Mouse (Mus musculus) MEL (cell line): ENCODE measurements around the gene Arhgap18. TPM values are rescaled to one million over a fixed set of nuclear protein-coding genes. Genes with fewer than 3 reads are reported as not detected.

Experiments used
- DNase-seq: peaks from one replicate; pipeline ENCODE4 v3.0.0; 2011; ENCODE audit warnings: low read depth, low spot score
- H3K27ac ChIP-seq: 2 replicates; pipeline ENCODE4 v1.5.1; 2012; ENCODE audit warnings: low read depth, mild to moderate bottlenecking, control low read depth, low read length, moderate library complexity; ENCODE audit not compliant: control insufficient read depth
- H3K27me3 ChIP-seq, 2 experiments: fragments of 150-350 bp in 1 of 2; sonication (generic) in 1 of 2; 2 replicates each; pipeline ENCODE4 v1.6.1; 2012; ENCODE audit warnings: low read length in 2 of 2, mild to moderate bottlenecking in 2 of 2, improper control_type of control experiment in 1 of 2, moderate library complexity in 1 of 2; ENCODE audit not compliant: insufficient read depth in 2 of 2, control insufficient read depth in 1 of 2
- H3K36me3 ChIP-seq, 2 experiments: 2 replicates each; pipeline ENCODE4 v1.6.1; 2012 to 2014; ENCODE audit warnings: low read length in 2 of 2, improper control_type of control experiment in 1 of 2, inconsistent platforms in 1 of 2, mild to moderate bottlenecking in 1 of 2; ENCODE audit not compliant: insufficient read depth in 2 of 2, control insufficient read depth in 1 of 2
- H3K4me1 ChIP-seq, 2 experiments: fragments of 150-350 bp in 1 of 2; sonication (generic) in 1 of 2; 2 replicates each; pipeline ENCODE4 v1.6.1; 2012; ENCODE audit warnings: low read length in 2 of 2, improper control_type of control experiment in 1 of 2, mild to moderate bottlenecking in 1 of 2; ENCODE audit not compliant: insufficient read depth in 2 of 2, control insufficient read depth in 1 of 2
- H3K4me3 ChIP-seq, 2 experiments: fragments of 150-350 bp in 1 of 2; sonication (generic) in 1 of 2; 2 replicates each; pipeline ENCODE4 v1.5.1; 2012; ENCODE audit warnings: low read depth in 2 of 2, low read length in 2 of 2, mild to moderate bottlenecking in 2 of 2, moderate library complexity in 2 of 2, control low read depth in 1 of 2, improper control_type of control experiment in 1 of 2; ENCODE audit not compliant: control insufficient read depth in 1 of 2, insufficient read depth in 1 of 2
- H3K79me2 ChIP-seq: 2 replicates; pipeline ENCODE4 v1.6.1; 2012; ENCODE audit warnings: mild to moderate bottlenecking, low read length, moderate library complexity; ENCODE audit not compliant: control insufficient read depth, poor library complexity, insufficient read depth
- H3K9ac ChIP-seq: 2 replicates; pipeline ENCODE4 v1.6.1; 2012; ENCODE audit warnings: low read depth, mild to moderate bottlenecking, control low read depth, low read length, moderate library complexity; ENCODE audit not compliant: control insufficient read depth, poor library complexity, severe bottlenecking
- H3K9me3 ChIP-seq: fragments of 150-350 bp; sonication (generic); replicated peaks from 2 replicates; pipeline ENCODE4 v1.6.1; 2012; ENCODE audit warnings: mild to moderate bottlenecking, low read length, improper control_type of control experiment, moderate library complexity; ENCODE audit not compliant: insufficient read depth
- CHD2 ChIP-seq: IDR thresholded peaks from 2 replicates; pipeline ENCODE4 v1.6.1; 2011; ENCODE audit warnings: low read length, improper control_type of control experiment
- E2F4 ChIP-seq: IDR thresholded peaks from 2 replicates; pipeline ENCODE4 v1.6.1; 2011; ENCODE audit warnings: low read depth, low read length, improper control_type of control experiment, borderline replicate concordance
- ELF1 ChIP-seq: IDR thresholded peaks from 2 replicates; pipeline ENCODE4 v1.6.1; 2014; ENCODE audit warnings: low read depth, mild to moderate bottlenecking, inconsistent platforms, low read length, improper control_type of control experiment, moderate library complexity
- ETS1 ChIP-seq: IDR thresholded peaks from 2 replicates; pipeline ENCODE4 v1.6.1; 2012; ENCODE audit warnings: low read depth, mild to moderate bottlenecking, inconsistent platforms, low read length, improper control_type of control experiment, moderate library complexity
- GABPA ChIP-seq: IDR thresholded peaks from 2 replicates; pipeline ENCODE4 v1.6.1; 2012; ENCODE audit warnings: low read depth, mild to moderate bottlenecking, inconsistent platforms, low read length, improper control_type of control experiment, moderate library complexity
- HCFC1 ChIP-seq: IDR thresholded peaks from 2 replicates; pipeline ENCODE4 v1.6.1; 2012; ENCODE audit warnings: low read depth, mild to moderate bottlenecking, inconsistent platforms, low read length, improper control_type of control experiment, moderate library complexity
- JUND ChIP-seq: IDR thresholded peaks from 2 replicates; pipeline ENCODE4 v1.6.1; 2011; ENCODE audit warnings: low read depth, mild to moderate bottlenecking, improper control_type of control experiment, low read length
- KAT2A ChIP-seq: conservative IDR thresholded peaks from 2 replicates; pipeline ENCODE4 v1.6.1; 2012; ENCODE audit warnings: low read depth, low read length, improper control_type of control experiment, inconsistent platforms
- MYB ChIP-seq: IDR thresholded peaks from 2 replicates; pipeline ENCODE4 v1.6.1; 2011; ENCODE audit warnings: mild to moderate bottlenecking, low read depth, low read length, improper control_type of control experiment
- NELFE ChIP-seq: IDR thresholded peaks from 2 replicates; pipeline ENCODE4 v1.6.1; 2011; ENCODE audit warnings: low read depth, low read length, improper control_type of control experiment
- POLR2AphosphoS5 ChIP-seq: IDR thresholded peaks from 2 replicates; pipeline ENCODE4 v1.6.1; 2012; ENCODE audit warnings: low read depth, borderline replicate concordance, mild to moderate bottlenecking, inconsistent platforms, low read length, moderate library complexity, mixed read lengths
- RAD21 ChIP-seq: IDR thresholded peaks from 2 replicates; pipeline ENCODE4 v1.6.1; 2011; ENCODE audit warnings: mild to moderate bottlenecking, low read depth, low read length, improper control_type of control experiment
- RCOR1 ChIP-seq: IDR thresholded peaks from 2 replicates; pipeline ENCODE4 v1.6.1; 2012; ENCODE audit warnings: low read depth, mild to moderate bottlenecking, inconsistent platforms, low read length, improper control_type of control experiment
- SIN3A ChIP-seq: IDR thresholded peaks from 2 replicates; pipeline ENCODE4 v1.6.1; 2012; ENCODE audit warnings: low read length, improper control_type of control experiment, inconsistent platforms
- SMC3 ChIP-seq: IDR thresholded peaks from 2 replicates; pipeline ENCODE4 v1.6.1; 2011; ENCODE audit warnings: low read depth, low read length, improper control_type of control experiment
- TAL1 ChIP-seq: IDR thresholded peaks from 2 replicates; pipeline ENCODE4 v1.6.1; 2012; ENCODE audit warnings: mild to moderate bottlenecking, inconsistent platforms, low read length, moderate library complexity, mixed read lengths
- TCF12 ChIP-seq: IDR thresholded peaks from 2 replicates; pipeline ENCODE4 v1.6.1; 2014; ENCODE audit warnings: low read depth, mild to moderate bottlenecking, inconsistent platforms, low read length, improper control_type of control experiment, moderate library complexity
- USF1 ChIP-seq: IDR thresholded peaks from 2 replicates; pipeline ENCODE4 v1.6.1; 2014; ENCODE audit warnings: low read depth, mild to moderate bottlenecking, inconsistent platforms, low read length, improper control_type of control experiment, moderate library complexity
- ZC3H11A ChIP-seq: IDR thresholded peaks from 2 replicates; pipeline ENCODE4 v1.6.1; 2012; ENCODE audit warnings: low read depth, mild to moderate bottlenecking, inconsistent platforms, low read length, improper control_type of control experiment
- ZKSCAN1 ChIP-seq: IDR thresholded peaks from 2 replicates; pipeline ENCODE4 v1.6.1; 2012; ENCODE audit warnings: low read depth, mild to moderate bottlenecking, inconsistent platforms, low read length, improper control_type of control experiment, moderate library complexity
- ZMIZ1 ChIP-seq: IDR thresholded peaks from 2 replicates; pipeline ENCODE4 v1.6.1; 2012; ENCODE audit warnings: low read depth, mild to moderate bottlenecking, inconsistent platforms, low read length, improper control_type of control experiment, moderate library complexity
- ZNF384 ChIP-seq: IDR thresholded peaks from 2 replicates; pipeline ENCODE4 v1.6.1; 2012; ENCODE audit warnings: low read depth, mild to moderate bottlenecking, inconsistent platforms, low read length, improper control_type of control experiment
- polyA plus RNA-seq, 2 experiments: library from polyadenylated mRNA; stranded (reverse) in 1 of 2; unstranded in 1 of 2; fragments of >175 nt in 1 of 2; fragments of >200 nt in 1 of 2; gene quantifications; 2 replicates each; pipeline versions ENCODE4 v1.2.1 to v1.2.4; 2012; ENCODE audit warnings: low replicate concordance in 2 of 2, low read depth in 1 of 2; ENCODE audit not compliant: insufficient read length in 2 of 2, insufficient read depth in 1 of 2, missing spikeins in 1 of 2
- total RNA-seq: library from RNA; depleted of rRNA; stranded (reverse); fragments of 300-350 nt; gene quantifications from 2 replicates; pipeline ENCODE4 v1.2.3, GENCODE M21; 2012

Arhgap18 gene
- total and polyA plus RNA-seq, 3 experiments: 3.4 to 4.4 TPM; not detected in 1

DNA sequence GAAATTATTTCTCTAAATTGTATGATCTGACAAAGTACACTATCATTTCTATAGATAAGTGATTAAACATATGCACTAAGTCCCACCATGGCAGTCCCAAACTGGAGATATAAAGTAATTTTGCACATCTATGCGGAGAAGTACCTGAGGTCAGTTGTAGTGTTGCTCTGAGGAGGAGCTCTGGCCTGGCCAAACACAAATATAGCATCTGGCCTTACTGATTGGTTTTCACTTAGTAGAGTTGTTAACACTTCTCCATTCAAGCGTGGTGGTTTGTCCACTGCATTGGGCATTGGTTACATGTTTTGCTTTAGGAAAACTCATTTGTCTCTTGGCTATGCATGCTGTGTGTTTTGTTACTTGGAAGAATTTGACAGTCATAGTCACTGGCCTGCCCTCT lies 36.5 kb downstream of the Arhgap18 start:
- DNase-seq: no peak
- no peaks in the 10 kb centered on the region; a peak in 1 of 4 replicates for H3K36me3 ChIP-seq
- no peaks in the 10 kb centered on the region for H3K9me3 ChIP-seq

DNA sequence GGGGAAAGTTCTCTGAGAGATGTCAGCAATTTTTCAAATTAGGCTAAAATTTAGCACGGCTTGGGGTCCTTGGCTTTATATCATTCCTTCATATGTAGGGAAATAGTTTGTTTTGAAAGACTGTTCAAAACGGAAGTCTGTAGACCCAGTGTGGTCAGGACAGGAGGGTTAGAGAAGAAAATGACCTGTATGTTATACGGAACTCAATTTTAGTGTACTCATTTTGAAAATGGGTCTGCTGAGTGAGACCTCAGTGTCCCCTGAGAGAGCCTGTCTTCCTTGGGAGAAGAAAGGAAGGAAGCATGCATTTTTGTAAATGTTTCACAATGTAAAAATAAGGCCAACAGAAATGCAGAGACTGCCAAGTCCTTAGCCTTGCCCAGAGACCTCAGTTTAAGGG lies 38.6 kb downstream of the Arhgap18 start:
- no peaks in the 10 kb centered on the region for H3K79me2 ChIP-seq
- no peak for TF ChIP-seq SIN3A
- no peak for TF ChIP-seq MYB
- no peak for TF ChIP-seq TAL1
- TF ChIP-seq POLR2AphosphoS5: no peak
- TF ChIP-seq USF1: no peak
- no peak for TF ChIP-seq ELF1
- TF ChIP-seq RCOR1: no peak
- H3K27ac ChIP-seq: no peak overlapping the region
- peaks cover 0 to 2% of the 10 kb centered on the region in 2 experiments; a peak in 2 of 4 replicates for H3K36me3 ChIP-seq
- H3K4me3 ChIP-seq: no peak overlapping the region
- H3K27me3 ChIP-seq: no peaks in the 10 kb centered on the region
- no peak for DNase-seq
- H3K4me1 ChIP-seq: peaks cover 0 to 5% of the 10 kb centered on the region in 2 experiments; a peak in 3 of 4 replicates
- H3K9me3 ChIP-seq: no peaks in the 10 kb centered on the region
- no peak overlapping the region for H3K9ac ChIP-seq

More for the DNA sequence above, 36.5 kb downstream of the Arhgap18 start:
- H3K79me2 ChIP-seq: no peaks in the 10 kb centered on the region
- no peak overlapping the region for H3K9ac ChIP-seq
- no peak overlapping the region for H3K4me3 ChIP-seq
- H3K4me1 ChIP-seq: no peaks in the 10 kb centered on the region; a peak in 1 of 4 replicates
- H3K27me3 ChIP-seq: no peaks in the 10 kb centered on the region
- H3K27ac ChIP-seq: no peak overlapping the region
- TF ChIP-seq GABPA (no peak), ZKSCAN1 (no peak), ZMIZ1 (no peak), ZC3H11A (no peak), ZNF384 (no peak), KAT2A (no peak), CHD2 (no peak), E2F4 (no peak), NELFE (no peak), SIN3A (no peak), JUND (no peak), TCF12 (no peak), POLR2AphosphoS5 (no peak), ETS1 (no peak), RCOR1 (no peak), RAD21 (no peak), HCFC1 (no peak), SMC3 (no peak)
